Mouse (Mus musculus): ENCODE measurements around the gene Itsn1. TPM values are rescaled to one million over a fixed set of nuclear protein-coding genes. Genes with fewer than 3 reads are reported as not detected.

Itsn1 gene
- polyA plus RNA-seq, 1 experiment from 2014 or later = 23.3 TPM

DNA sequence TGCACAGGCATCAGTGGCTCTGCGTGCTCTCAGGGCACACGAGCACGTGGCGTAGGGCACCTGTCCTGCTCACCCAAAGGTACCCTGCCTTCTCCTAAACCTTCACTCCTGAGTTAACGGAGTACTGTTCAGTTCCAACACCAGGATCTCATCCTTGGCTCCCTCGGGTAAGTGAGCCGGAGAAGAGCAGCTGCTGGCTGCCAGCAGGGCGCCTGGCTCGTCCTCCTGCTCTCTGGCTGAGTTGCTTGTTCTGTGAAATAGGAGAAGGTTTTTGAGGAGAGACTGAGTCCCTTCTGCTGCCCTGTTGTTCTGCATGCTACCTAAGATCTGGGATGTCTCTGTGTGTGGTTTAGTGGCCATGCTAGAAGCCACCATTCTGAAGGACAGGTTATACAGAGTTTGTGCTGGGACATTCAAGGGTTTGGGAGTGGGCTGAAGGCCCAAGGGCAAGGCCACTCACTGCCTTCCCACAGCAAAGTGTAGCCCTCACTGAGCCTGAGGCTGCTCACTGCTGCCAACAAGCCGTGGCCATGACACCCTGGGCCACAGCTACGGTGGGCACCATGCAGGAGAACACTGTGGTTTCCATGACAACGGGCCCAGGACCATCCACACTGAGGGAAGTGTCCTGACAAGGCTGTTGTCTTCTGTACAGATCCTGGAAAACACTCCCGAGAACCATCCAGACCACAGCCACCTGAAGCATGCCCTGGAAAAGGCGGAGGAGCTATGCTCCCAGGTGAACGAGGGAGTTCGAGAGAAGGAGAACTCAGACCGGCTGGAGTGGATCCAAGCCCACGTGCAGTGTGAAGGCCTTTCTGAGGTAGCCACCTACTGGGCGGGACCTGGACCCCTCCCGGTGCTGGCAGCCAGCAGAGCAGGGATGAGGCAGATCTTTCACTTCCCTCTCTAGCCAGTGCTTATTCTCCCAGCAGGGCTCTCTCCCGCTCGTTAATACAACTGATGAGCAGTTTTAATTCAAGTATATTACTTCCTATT, 170.1 kb downstream of the Itsn1 start:
- Histone ChIP-seq H3K27me3 (no peaks in the 10 kb centered on the region), H3K4me1 (peaks cover 25% of the 10 kb centered on the region), H3K9ac (no peak overlapping the region), H3K9me3 (replicated peaks) (no peaks in the 10 kb centered on the region), H3K4me2 (replicated peaks) (no peak overlapping the region), H3K27ac (replicated peaks) (peak overlapping the region; percentile 41; the same call in 1 of the 2 replicates), H3K4me3 (replicated peaks) (no peak overlapping the region), H3K36me3 (no peaks in the 10 kb centered on the region)
- no peak for ATAC-seq (ENCODE audit: insufficient number of reproducible peaks, low FRiP score, low TSS enrichment, low read depth)
- WGBS = 52% methylated on average over 22 of the region's 22 CpGs

DNA sequence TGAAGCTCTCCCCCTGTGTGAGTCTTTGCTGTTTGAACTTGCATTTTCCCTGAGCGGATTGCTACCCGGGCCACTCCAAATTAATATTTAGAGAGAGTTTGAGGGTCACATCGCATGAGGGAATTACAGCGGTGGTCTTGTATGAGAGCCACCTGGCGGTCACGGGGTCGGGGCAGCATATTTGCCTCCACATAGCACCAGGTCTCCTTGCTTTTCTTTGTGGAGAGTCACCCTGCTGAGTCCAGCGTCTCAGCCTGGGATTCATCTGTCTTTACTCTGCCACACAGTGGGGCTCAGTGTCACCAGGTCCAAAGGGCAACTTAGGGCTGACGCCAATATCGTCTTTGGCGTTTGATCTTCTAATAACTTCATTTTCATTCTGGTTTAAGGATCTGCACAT, 171.2 kb downstream of the Itsn1 start:
- Histone ChIP-seq H3K9me3 (replicated peaks) (no peaks in the 10 kb centered on the region), H3K27me3 (no peaks in the 10 kb centered on the region), H3K36me3 (no peaks in the 10 kb centered on the region), H3K27ac (replicated peaks) (no peak overlapping the region), H3K4me2 (replicated peaks) (no peak overlapping the region), H3K4me3 (replicated peaks) (no peak overlapping the region), H3K9ac (no peak overlapping the region), H3K4me1 (peaks cover 25% of the 10 kb centered on the region)
- no peak for ATAC-seq (ENCODE audit: insufficient number of reproducible peaks, low FRiP score, low TSS enrichment, low read depth)
- 64% methylated on average over 11 of the region's 11 CpGs for WGBS

DNA sequence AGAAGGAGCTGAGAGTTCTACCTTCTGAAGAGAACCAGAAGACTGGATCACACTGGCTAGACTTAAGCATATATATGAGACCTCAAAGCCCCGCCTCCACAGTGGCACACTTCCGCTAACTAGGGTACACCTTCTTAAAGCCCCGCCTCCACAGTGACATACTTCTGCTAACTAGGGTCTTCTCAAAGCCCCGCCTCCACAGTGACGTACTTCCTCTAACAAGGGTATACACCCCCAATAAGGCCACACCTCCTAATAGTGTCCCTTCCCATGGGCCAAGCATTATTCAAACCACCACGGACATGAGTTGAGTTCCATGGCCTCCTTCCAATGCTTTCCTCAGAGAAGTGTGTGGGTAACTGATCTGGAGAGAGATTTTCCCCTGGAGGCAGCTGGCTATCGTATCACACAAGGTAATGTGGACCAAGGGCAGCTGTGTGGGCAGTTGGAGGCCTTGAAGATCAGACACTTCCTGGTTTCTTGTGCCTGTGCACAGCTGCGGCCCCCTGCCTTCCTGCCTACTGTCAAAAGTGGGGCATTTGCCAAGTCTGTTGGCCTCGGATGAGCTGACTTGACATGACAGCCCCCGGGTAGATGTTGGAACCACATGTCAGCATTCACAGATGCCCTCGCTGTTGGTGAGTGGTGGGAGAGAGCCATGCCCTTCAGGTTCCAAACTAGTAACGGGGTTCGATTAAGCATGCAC, 174.9 kb downstream of the Itsn1 start:
- no peaks in the 10 kb centered on the region for H3K36me3 ChIP-seq
- no peak overlapping the region for H3K9ac ChIP-seq
- H3K27ac ChIP-seq (replicated peaks) = no peak overlapping the region
- 85% methylated on average over 13 of the region's 13 CpGs for WGBS
- H3K9me3 ChIP-seq (replicated peaks) = no peaks in the 10 kb centered on the region
- H3K27me3 ChIP-seq = no peaks in the 10 kb centered on the region
- no peak for ATAC-seq (ENCODE audit: insufficient number of reproducible peaks, low FRiP score, low TSS enrichment, low read depth)
- H3K4me2 ChIP-seq (replicated peaks) = no peak overlapping the region
- no peak overlapping the region for H3K4me3 ChIP-seq (replicated peaks)
- H3K4me1 ChIP-seq = peaks cover 19% of the 10 kb centered on the region

DNA sequence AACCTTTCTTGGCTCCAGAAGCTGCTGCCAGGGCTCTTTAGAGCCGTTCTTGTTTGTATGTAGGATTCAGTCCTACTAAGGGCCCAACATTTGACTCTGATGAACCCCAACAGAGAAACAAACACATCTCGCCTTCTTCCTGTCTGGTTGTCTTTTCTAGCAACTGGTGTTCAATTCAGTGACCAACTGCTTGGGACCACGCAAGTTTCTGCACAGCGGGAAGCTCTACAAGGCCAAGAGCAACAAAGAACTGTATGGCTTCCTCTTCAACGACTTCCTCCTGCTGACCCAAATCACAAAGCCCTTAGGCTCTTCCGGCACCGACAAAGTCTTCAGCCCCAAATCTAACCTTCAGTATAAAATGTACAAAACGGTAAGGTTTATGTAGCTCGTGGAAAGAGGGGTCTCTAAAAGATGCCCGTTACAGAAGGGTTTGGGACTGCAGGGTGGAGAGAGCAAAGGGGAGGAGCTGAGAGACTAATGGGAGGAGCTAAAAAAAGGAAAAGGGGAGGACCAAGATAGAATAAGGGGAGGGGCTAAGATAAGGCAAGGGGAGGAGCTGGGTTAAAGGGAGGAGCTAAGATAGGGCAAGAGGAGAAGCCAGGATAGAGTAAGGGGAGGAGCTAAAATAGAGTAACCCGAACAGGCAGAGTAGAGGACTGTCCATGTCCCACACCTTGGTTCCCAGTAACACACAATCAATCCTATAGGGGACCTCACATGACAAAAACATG, 176.2 kb downstream of the Itsn1 start:
- WGBS = 81% methylated on average over 11 of the region's 11 CpGs
- ATAC-seq (ENCODE audit: insufficient number of reproducible peaks, low FRiP score, low TSS enrichment, low read depth) = no peak
- H3K36me3 ChIP-seq = no peaks in the 10 kb centered on the region

DNA sequence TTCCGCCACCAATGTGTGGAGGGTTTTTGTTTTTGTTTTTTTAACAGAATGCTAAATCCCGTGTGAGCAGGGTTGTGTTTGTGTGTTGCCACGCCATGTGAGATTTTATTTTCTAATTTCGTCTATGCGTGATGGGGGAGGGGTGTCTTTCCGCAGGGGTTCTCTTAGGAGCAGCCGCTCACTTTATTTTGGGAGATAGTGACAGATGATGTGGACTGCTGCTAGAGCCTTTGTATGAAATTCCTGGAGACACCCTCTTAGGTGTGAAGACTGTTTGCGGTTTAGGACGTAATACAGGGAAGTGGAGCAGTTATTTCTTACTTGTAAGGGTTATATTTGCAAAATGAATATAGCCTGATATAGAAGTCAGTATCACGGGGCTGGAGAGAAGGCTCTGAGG, 176.9 kb downstream of the Itsn1 start:
- Histone ChIP-seq H3K36me3 (no peaks in the 10 kb centered on the region), H3K9me3 (replicated peaks) (no peaks in the 10 kb centered on the region), H3K4me2 (replicated peaks) (no peak overlapping the region), H3K27ac (replicated peaks) (no peak overlapping the region), H3K9ac (no peak overlapping the region), H3K4me3 (replicated peaks) (no peak overlapping the region), H3K4me1 (peaks cover 12% of the 10 kb centered on the region), H3K27me3 (no peaks in the 10 kb centered on the region)
- no peak for ATAC-seq (ENCODE audit: insufficient number of reproducible peaks, low FRiP score, low TSS enrichment, low read depth)
- 80% methylated on average over 10 of the region's 10 CpGs for WGBS

More for the DNA sequence above, 176.2 kb downstream of the Itsn1 start:
- peaks cover 12% of the 10 kb centered on the region for H3K4me1 ChIP-seq
- no peak overlapping the region for H3K27ac ChIP-seq (replicated peaks)
- no peaks in the 10 kb centered on the region for H3K27me3 ChIP-seq
- no peaks in the 10 kb centered on the region for H3K9me3 ChIP-seq (replicated peaks)
- H3K4me3 ChIP-seq (replicated peaks) = no peak overlapping the region
- H3K4me2 ChIP-seq (replicated peaks) = no peak overlapping the region
- no peak overlapping the region for H3K9ac ChIP-seq

DNA sequence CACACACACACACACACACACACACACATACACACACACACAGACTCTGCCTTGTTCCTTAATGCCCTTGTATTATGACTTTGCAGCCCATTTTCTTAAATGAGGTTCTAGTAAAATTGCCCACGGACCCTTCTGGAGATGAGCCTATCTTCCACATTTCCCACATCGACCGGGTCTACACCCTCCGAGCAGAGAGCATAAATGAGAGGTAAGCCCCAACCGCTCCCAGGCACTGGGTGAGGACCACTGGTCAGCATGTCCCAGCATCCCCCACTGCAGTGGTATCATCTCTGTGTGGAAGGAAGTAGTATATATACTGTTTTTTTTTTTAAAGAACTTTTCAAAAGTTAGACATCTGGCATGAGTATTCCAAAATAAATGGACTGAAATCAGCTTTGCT, 177.6 kb downstream of the Itsn1 start:
- no peaks in the 10 kb centered on the region for H3K27me3 ChIP-seq
- ATAC-seq (ENCODE audit: insufficient number of reproducible peaks, low FRiP score, low TSS enrichment, low read depth) = no peak
- H3K36me3 ChIP-seq = no peaks in the 10 kb centered on the region
- no peak overlapping the region for H3K4me3 ChIP-seq (replicated peaks)
- no peaks in the 10 kb centered on the region for H3K9me3 ChIP-seq (replicated peaks)
- 84% methylated on average over 5 of the region's 5 CpGs for WGBS
- peaks cover 12% of the 10 kb centered on the region for H3K4me1 ChIP-seq
- no peak overlapping the region for H3K9ac ChIP-seq
- no peak overlapping the region for H3K27ac ChIP-seq (replicated peaks)
- no peak overlapping the region for H3K4me2 ChIP-seq (replicated peaks)

DNA sequence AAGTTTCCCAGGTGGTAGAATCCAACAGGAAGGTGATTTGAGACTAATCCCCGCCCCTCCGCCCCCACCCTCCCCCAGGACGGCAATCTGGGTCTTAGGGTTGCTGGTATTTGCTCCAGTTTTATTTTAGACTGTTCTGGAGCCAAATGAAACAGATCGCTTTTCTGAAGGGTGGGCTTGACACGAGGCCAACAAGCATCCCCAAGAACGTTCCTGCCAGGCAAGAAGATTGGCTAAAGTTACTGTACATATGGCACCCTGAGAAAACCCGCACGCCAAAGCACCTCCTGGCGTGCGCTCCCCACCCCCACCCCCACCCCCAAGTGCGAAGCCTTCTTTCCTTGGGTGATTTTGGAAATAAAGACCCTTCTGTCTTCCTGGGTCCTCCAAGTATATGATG, 178.1 kb downstream of the Itsn1 start:
- no peaks in the 10 kb centered on the region for H3K9me3 ChIP-seq (replicated peaks)
- 47% methylated on average over 11 of the region's 11 CpGs for WGBS
- peaks cover 12% of the 10 kb centered on the region for H3K4me1 ChIP-seq
- H3K9ac ChIP-seq = no peak overlapping the region
- ATAC-seq (ENCODE audit: insufficient number of reproducible peaks, low FRiP score, low TSS enrichment, low read depth) = no peak
- no peaks in the 10 kb centered on the region for H3K36me3 ChIP-seq
- H3K27ac ChIP-seq (replicated peaks) = no peak overlapping the region
- H3K4me2 ChIP-seq (replicated peaks) = 0 out of 2 replicates have a peak overlapping the region, but pooled peaks have one; percentile 8
- H3K4me3 ChIP-seq (replicated peaks) = no peak overlapping the region
- H3K27me3 ChIP-seq = no peaks in the 10 kb centered on the region

DNA sequence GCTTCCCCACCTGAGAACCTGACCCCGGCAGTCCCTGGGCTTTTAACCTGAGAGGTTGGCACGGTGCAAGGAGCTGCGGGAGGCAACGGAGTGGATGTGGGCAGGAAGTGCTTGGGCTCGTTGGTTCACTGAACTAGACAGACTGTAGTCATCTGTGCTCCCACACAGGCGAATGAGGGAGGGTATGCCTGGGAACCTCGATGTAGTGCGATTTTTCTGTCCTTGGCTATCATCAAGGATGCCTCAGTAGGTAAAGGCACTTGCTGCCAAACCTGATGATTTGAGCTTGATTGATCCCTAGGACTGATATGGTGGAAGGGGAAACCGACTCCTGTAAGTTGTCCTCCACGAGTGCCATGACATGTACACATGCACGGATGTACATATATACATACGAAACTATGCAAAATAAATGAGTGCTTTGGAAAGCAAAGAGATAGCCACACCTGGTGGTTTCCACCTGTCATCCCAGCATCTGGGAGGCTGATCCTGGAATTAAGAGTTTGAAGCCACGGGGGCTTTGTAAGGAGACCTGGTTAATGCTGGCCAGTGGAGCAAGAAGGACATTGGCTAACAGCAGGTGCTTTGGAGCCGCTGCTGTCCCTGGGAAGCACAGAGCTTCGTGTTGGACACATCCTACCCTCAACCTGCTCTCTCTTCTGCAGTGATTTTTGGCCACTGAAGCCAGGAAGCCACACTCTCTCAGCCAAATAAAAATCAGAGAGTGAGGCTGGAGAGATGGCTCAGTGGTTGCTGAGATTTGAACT, 180.7 kb downstream of the Itsn1 start:
- WGBS = 85% methylated on average over 15 of the region's 15 CpGs
- H3K27me3 ChIP-seq = no peaks in the 10 kb centered on the region
- no peak for ATAC-seq (ENCODE audit: insufficient number of reproducible peaks, low FRiP score, low TSS enrichment, low read depth)
- no peaks in the 10 kb centered on the region for H3K36me3 ChIP-seq
- no peak overlapping the region for H3K4me2 ChIP-seq (replicated peaks)
- H3K4me3 ChIP-seq (replicated peaks) = no peak overlapping the region
- no peak overlapping the region for H3K27ac ChIP-seq (replicated peaks)
- no peaks in the 10 kb centered on the region for H3K9me3 ChIP-seq (replicated peaks)
- H3K4me1 ChIP-seq = peaks cover 12% of the 10 kb centered on the region
- no peak overlapping the region for H3K9ac ChIP-seq

DNA sequence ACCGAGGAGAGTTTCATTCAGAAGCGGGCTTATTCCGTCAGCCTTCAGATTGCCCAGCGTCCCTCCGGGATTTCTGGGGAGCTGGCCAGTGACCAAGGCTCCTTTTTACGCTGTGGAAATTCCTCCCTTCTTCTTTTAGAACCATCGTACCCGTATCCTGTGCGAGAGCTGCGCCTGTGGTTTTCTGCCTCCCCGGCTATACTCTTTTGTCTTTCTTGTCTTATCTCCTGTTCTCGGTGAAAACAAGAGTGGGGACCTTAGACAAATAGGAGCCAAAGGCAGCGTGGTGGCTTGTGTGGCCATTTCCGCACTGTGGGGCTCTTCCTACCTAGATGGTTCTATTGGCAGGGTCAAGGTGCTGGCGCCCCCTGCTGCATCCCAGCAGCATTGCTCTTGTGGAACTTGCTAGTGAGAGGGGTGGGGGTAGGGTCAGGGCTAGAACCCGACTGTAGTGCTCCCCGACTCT, 188.6 kb downstream of the Itsn1 start:
- peak overlapping the region; percentile 33 for H3K4me3 ChIP-seq (replicated peaks)
- H3K9me3 ChIP-seq (replicated peaks) = no peaks in the 10 kb centered on the region
- peak overlapping the region; percentile 48 for H3K4me2 ChIP-seq (replicated peaks)
- H3K27me3 ChIP-seq = no peaks in the 10 kb centered on the region
- WGBS = 20% methylated on average over 17 of the region's 17 CpGs
- peaks cover 11% of the 10 kb centered on the region for H3K4me1 ChIP-seq
- peak; percentile 75 for ATAC-seq (ENCODE audit: insufficient number of reproducible peaks, low FRiP score, low TSS enrichment, low read depth)
- no peak overlapping the region for H3K27ac ChIP-seq (replicated peaks)
- H3K9ac ChIP-seq = no peak overlapping the region
- no peaks in the 10 kb centered on the region for H3K36me3 ChIP-seq

DNA sequence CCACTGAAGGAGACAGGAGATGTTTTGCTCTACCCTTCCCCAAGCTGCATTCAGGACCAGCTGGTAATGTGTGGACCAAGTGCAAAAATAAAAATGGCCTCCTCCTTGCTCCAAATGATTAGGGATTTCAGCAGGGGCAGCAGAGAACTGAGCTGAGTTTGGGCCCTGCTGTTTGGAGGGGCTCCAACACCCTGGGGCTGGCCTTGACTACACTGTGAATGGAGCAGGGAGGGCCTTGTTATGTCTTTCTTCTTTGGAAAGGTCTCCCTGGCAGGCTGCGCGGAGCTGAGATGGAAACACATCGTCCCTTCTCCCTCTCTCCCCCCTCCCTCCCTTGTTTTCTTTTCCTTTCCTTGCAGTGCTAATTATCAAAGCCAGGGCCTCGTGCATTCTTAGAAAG, 189.4 kb downstream of the Itsn1 start:
- ATAC-seq (ENCODE audit: insufficient number of reproducible peaks, low FRiP score, low TSS enrichment, low read depth) = no peak
- WGBS = 52% methylated on average over 4 of the region's 4 CpGs
- no peaks in the 10 kb centered on the region for H3K27me3 ChIP-seq

More for the DNA sequence above, 189.4 kb downstream of the Itsn1 start:
- Histone ChIP-seq H3K9ac (no peak overlapping the region), H3K36me3 (peaks cover 5% of the 10 kb centered on the region), H3K4me1 (peaks cover 11% of the 10 kb centered on the region), H3K9me3 (replicated peaks) (no peaks in the 10 kb centered on the region), H3K4me3 (replicated peaks) (no peak overlapping the region), H3K4me2 (replicated peaks) (no peak overlapping the region), H3K27ac (replicated peaks) (no peak overlapping the region)
